Mouse (Mus musculus): ENCODE measurements around the gene Treml1.
"Not testable (repeated sequence)": the region's sequence is repeated elsewhere in the genome, so short reads cannot be mapped to it uniquely, and the experiment has no call there.

Gene Treml1

GRCm38 (mm10) chr17:48359616-48360015 is at the start of gene Treml1:
TSS of gene Treml1 (plus strand) at chr17:48359916.
- DNase-seq (ENCODE audit: low read depth, low spot score), result no peak

- no peak for DNase-seq (ENCODE audit: low read depth, low spot score)
Observed at GRCm38 (mm10) chr17:48312124-48312523, 47.6 kb upstream of the Treml1 start.

DNA sequence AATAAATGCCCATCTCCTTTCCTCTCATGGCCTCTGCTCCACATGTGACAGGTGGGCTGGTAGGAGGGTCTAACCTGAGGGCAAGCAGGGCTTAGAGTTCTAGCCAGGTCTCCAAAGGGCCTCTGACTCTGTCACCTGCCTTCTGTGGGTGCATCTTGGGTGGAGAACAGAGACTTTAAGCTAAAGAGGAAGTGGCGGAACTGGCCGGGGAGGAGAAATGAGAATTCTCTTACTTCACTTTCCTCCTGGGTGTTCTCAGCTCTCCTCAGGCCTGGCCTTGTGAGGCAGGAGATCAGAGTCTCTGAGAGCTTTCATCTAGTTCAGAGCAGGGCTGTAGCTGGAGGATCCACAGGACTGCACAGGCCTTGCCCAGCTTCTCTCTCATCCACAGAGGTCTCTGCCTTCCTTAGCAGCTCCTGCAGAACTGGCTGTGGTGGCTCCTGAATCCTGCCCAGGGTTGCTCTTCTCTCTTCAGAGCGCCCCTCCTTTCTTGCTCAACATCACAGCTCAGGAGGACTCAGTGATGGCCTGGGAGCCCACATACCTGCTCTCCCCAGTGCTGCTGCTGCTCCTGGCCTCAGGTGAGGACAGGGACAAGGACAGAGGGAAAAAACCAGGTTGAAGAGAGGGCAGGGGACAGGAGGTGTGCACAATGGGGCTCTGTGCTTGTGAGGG is 43.7 kb upstream of the Treml1 start, which contains the start of gene B430306N03Rik:
Gene B430306N03Rik, plus strand, starts transcription at position 237 of the 675 bp plus-strand sequence.
- DNase-seq (ENCODE audit: low read depth, low spot score), result not testable (repeated sequence)

DNA sequence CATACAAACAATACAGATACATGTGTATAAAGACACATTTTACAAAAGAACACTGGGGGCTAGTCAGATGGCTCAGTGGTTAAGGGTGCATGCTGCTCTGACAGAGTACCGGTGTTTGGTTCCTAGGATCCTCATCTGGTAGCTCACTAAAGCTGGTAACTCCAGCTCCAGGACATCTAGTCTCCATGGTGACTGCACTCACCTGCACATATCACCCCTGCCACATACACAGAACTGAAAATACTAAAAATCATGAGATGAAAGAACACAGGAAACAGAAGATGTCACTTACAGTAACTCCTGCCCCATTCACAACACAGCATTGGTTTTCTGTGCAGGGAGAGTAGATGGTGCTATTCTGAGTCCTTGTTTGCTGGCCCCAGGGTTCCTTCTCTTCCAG is 41.0 kb upstream of the Treml1 start:
- DNase-seq (ENCODE audit: low read depth, low spot score), result no peak

GRCm38 (mm10) chr17:48321279-48321678 is 38.4 kb upstream of the Treml1 start:
- no peak for DNase-seq (ENCODE audit: low read depth, low spot score)

DNA sequence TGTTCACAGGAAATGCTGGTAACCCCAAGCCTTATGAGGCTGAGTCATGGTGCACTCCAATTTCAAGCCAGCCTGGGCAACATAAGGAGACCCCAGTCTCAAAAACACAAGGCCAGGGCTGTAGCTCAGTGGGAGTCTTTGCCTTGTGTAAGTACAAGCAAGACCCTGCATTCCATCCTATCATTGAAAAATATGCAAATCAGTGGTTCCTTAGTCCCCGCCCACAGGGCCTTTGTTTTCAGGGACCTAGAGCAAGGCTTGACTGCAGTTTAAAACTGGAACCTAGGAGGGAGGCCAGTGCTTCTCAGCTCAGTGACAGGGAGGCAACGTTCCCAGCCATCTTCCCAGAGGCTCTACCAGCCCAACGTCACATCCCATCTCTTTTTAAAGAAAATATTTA is 36.5 kb upstream of the Treml1 start:
- peak; percentile 8 for DNase-seq (ENCODE audit: low read depth, low spot score)

GRCm38 (mm10) chr17:48324258-48324657 is 35.5 kb upstream of the Treml1 start:
- DNase-seq (ENCODE audit: low read depth, low spot score), result no peak

- no peak for DNase-seq (ENCODE audit: low read depth, low spot score)
Observed at GRCm38 (mm10) chr17:48325093-48325492, 34.6 kb upstream of the Treml1 start.

DNA sequence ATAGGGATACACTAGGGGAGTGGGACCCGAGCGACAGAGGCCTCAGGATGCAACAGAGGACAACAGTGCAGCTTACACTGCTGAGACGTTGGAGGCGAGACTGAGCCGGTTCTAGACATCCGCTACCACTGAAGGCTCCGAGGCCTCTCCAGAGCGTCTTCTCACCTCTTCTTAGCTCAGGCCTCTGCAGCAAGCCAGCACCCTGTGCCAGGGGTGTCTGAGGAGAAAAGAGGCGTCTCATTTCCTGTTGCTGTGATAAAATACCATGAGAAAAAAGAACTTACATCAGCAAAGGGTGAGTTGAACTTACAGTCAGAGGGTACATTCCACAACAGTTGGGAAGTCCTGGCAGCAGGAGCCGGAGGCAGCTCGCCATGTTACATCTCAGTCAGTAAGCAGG is 34.1 kb upstream of the Treml1 start:
- no peak for DNase-seq (ENCODE audit: low read depth, low spot score)

- DNase-seq (ENCODE audit: low read depth, low spot score), result no peak
Observed at GRCm38 (mm10) chr17:48326656-48327055, 33.1 kb upstream of the Treml1 start.

DNA sequence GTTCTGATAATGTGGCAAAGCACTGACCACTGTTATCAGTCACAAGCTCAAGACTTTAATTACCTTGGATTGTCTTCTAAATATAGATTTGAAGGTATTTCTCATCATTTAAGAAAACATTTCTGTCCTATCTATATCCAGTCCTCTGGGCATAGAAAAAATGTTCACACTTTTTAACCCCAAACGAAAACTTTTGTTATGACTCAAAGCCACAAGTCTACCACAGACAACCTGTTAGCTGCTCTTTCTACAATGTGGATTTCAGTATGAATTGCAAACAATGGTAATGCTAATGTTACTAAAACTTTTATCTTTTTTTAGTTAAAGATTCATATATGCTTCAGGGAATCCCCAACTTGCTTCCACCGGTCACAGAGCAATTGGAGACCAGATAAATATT is 27.2 kb upstream of the Treml1 start:
- no peak for DNase-seq (ENCODE audit: low read depth, low spot score)

DNA sequence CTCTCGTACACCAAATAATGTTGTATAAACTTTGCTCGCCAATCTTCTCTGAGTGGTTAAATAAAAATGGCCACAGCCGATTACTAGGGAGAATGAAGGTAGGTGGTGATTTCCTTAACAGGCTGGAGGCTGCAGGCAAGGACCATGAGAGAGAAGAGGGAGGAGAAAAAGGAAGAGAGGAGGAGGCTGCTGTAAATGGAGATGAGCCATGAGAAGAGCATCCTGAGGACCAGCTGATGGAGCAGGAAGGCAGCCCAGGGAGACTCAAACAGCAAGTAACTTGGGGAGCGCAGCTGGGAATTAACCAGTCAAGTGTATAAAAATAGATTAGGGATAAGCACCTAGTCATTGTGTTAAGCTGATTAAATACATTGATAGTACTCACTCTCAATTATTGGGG is 25.5 kb upstream of the Treml1 start:
- DNase-seq (ENCODE audit: low read depth, low spot score), result no peak

GRCm38 (mm10) chr17:48336857-48337256 is 22.9 kb upstream of the Treml1 start:
- DNase-seq (ENCODE audit: low read depth, low spot score), result peak; percentile 78

- DNase-seq (ENCODE audit: low read depth, low spot score), result no peak
Observed at GRCm38 (mm10) chr17:48340267-48340666, 19.4 kb upstream of the Treml1 start.

- DNase-seq (ENCODE audit: low read depth, low spot score), result no peak
Observed at GRCm38 (mm10) chr17:48341947-48342346, 17.8 kb upstream of the Treml1 start.

DNA sequence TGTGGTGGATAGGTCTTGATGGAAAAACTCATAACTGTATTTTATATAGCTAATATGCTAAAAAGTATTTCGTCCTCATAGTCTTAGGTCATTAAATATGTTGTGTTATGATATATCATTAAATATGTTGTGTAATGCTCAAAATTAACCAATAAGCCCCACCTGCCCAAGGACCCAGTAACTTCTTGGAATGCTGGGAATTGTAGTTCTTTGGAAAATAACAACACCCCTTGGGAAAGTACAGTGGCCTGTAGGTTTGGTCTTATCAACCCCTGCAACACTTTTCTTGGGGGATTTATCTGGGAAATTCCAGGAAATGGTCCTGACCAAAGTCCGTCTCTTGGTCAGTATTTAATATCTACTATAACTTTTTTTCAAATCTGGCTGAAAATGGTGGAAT is 16.7 kb upstream of the Treml1 start:
- DNase-seq (ENCODE audit: low read depth, low spot score), result no peak

- no peak for DNase-seq (ENCODE audit: low read depth, low spot score)
Observed at GRCm38 (mm10) chr17:48345824-48346223, 13.9 kb upstream of the Treml1 start.

- no peak for DNase-seq (ENCODE audit: low read depth, low spot score)
Observed at GRCm38 (mm10) chr17:48346231-48346630, 13.5 kb upstream of the Treml1 start, which contains the start of gene Trem2. TSS of gene Trem2 (plus strand) at chr17:48346401.

GRCm38 (mm10) chr17:48346834-48347233 is 12.9 kb upstream of the Treml1 start:
- no peak for DNase-seq (ENCODE audit: low read depth, low spot score)

GRCm38 (mm10) chr17:48347287-48347686 is 12.4 kb upstream of the Treml1 start:
- DNase-seq (ENCODE audit: low read depth, low spot score), result no peak

- DNase-seq (ENCODE audit: low read depth, low spot score), result no peak
Observed at GRCm38 (mm10) chr17:48350681-48351193, 9.0 kb upstream of the Treml1 start.

GRCm38 (mm10) chr17:48352976-48353375 is 6.7 kb upstream of the Treml1 start:
- DNase-seq (ENCODE audit: low read depth, low spot score), result not testable (repeated sequence)

DNA sequence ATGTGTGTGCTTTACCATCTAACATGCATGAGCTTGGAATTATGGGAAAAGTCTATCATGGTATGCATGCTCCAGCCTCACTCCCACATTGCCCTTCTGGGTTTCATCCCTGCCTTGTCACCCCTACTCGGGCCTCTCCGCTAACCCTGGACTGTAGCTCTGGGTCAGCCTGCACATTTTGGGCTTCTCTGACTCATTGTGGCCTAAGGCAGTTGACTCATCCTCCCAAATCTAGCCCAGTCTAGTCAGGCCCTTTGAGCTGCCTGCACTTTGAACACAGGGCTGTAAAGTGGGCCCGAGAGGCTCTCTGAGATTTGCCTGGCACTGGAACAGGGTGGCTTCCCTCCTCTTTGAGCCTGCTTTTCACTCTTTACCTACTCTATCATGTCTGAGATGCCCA is 3.9 kb upstream of the Treml1 start:
- DNase-seq (ENCODE audit: low read depth, low spot score), result no peak

DNA sequence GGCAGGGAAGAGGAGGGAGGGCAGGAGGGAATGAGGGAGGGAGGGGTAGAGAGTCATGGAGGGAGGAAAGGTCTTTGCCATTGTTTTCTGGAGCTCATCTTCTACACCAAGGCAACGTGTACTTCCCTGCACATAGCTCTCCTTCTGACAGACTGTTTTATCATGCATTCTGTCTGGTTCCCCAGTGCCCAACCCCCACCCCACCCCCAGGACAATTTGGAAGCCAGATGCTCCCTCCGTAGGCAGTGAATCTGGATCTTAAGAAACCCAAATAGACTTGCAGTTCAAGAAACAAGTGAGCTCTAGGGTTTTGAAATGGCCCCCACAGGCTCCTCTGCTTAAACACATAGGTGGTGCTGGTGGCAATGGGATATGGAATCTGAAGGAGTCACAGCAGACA is 1.8 kb upstream of the Treml1 start:
- no peak for DNase-seq (ENCODE audit: low read depth, low spot score)
